Mouse (Mus musculus) hindbrain, embryonic 12.5 days (tissue): Measurements from ENCODE around the gene Rere. TPM values are rescaled to one million over a fixed set of nuclear protein-coding genes. Genes with fewer than 3 reads are reported as not detected.

Experiments
- ATAC-seq: fragments of 200-750 bp; cut with Nextera tagmentation; 2 replicates; pipeline ENCODE4 v1.8.0; 2017; ENCODE audit warnings: moderate TSS enrichment; ENCODE audit not compliant: low FRiP score
- H3K27ac ChIP-seq: fragments of 300-500 bp; sonication (generic); 2 replicates; pipeline ENCODE4 v1.5.1; 2016; ENCODE audit warnings: mild to moderate bottlenecking
- H3K27me3 ChIP-seq: fragments of 300-500 bp; sonication (generic); 2 replicates; pipeline ENCODE4 v1.6.1; 2016; ENCODE audit warnings: mild to moderate bottlenecking
- H3K36me3 ChIP-seq: fragments of 300-500 bp; sonication (generic); 2 replicates; pipeline ENCODE4 v1.6.1; 2016; ENCODE audit warnings: mild to moderate bottlenecking
- H3K4me1 ChIP-seq: fragments of 300-500 bp; sonication (generic); 2 replicates; pipeline ENCODE4 v1.6.1; 2016
- H3K4me2 ChIP-seq: fragments of 300-500 bp; sonication (generic); replicated peaks from 2 replicates; pipeline ENCODE4 v1.6.1; 2016; ENCODE audit warnings: mild to moderate bottlenecking
- H3K4me3 ChIP-seq: fragments of 300-500 bp; sonication (generic); 2 replicates; pipeline ENCODE4 v1.5.1; 2016; ENCODE audit warnings: mild to moderate bottlenecking
- H3K9ac ChIP-seq: fragments of 300-500 bp; sonication (generic); 2 replicates; pipeline ENCODE4 v1.6.1; 2016; ENCODE audit warnings: mild to moderate bottlenecking, moderate library complexity
- H3K9me3 ChIP-seq: fragments of 300-500 bp; sonication (generic); replicated peaks from 2 replicates; pipeline ENCODE4 v1.6.1; 2016; ENCODE audit warnings: mild to moderate bottlenecking
- WGBS: fragments of 180-500 bp; shearing (Covaris S2); methylation state at CpG from one replicate; pipeline ENCODE4 v1.1.7; 2016; 5-methylcytosine and 5-hydroxymethylcytosine counted together
- polyA plus RNA-seq: library from polyadenylated mRNA; unstranded; fragments of >200 nt; fragmentation: Nextera tagmentation; extraction: Ambion mirVana; gene quantifications from 2 replicates; pipeline ENCODE4 v1.2.1, GENCODE M21; 2016

The Rere gene
- polyA plus RNA-seq, 1 experiment from 2014 or later, result 60.5 TPM

- Histone ChIP-seq H3K27me3 (no peaks in the 10 kb centered on the region), H3K4me3 (no peak overlapping the region), H3K9me3 (no peaks in the 10 kb centered on the region), H3K9ac (no peak overlapping the region), H3K4me1 (peaks cover 42% of the 10 kb centered on the region), H3K4me2 (no peak overlapping the region), H3K27ac (no peak overlapping the region), H3K36me3 (no peaks in the 10 kb centered on the region)
- ATAC-seq, result no peak
- 73% methylated on average over 6 of the region's 6 CpGs for WGBS
These were observed 97.9 kb downstream of the Rere start for GRCm38 (mm10) chr4:150379313-150379712.

- ATAC-seq, result no peak
- H3K36me3 ChIP-seq, result no peaks in the 10 kb centered on the region
- WGBS, result 64% methylated on average over 2 of the region's 2 CpGs
- peaks cover 42% of the 10 kb centered on the region for H3K4me1 ChIP-seq
- 0 out of 2 replicates have a peak overlapping the region, but pooled peaks have one; percentile 4 for H3K27ac ChIP-seq
- H3K4me3 ChIP-seq, result no peak overlapping the region
- no peak overlapping the region for H3K4me2 ChIP-seq
- H3K9ac ChIP-seq, result no peak overlapping the region
- H3K27me3 ChIP-seq, result no peaks in the 10 kb centered on the region
- no peaks in the 10 kb centered on the region for H3K9me3 ChIP-seq
These were observed 98.3 kb downstream of the Rere start for GRCm38 (mm10) chr4:150379772-150380171.

GRCm38 (mm10) chr4:150380273-150380672, 98.8 kb downstream of the Rere start:
- 87% methylated on average over 5 of the region's 5 CpGs for WGBS
- peaks cover 42% of the 10 kb centered on the region for H3K4me1 ChIP-seq

GRCm38 (mm10) chr4:150382504-150382903, 101.1 kb downstream of the Rere start:
- no peak overlapping the region for H3K4me3 ChIP-seq
- H3K9me3 ChIP-seq, result no peaks in the 10 kb centered on the region
- H3K4me2 ChIP-seq, result no peak overlapping the region

More at GRCm38 (mm10) chr4:150380273-150380672, 98.8 kb downstream of the Rere start:
- Histone ChIP-seq H3K9me3 (no peaks in the 10 kb centered on the region), H3K9ac (no peak overlapping the region), H3K27me3 (no peaks in the 10 kb centered on the region), H3K36me3 (no peaks in the 10 kb centered on the region), H3K27ac (no peak overlapping the region), H3K4me3 (no peak overlapping the region), H3K4me2 (no peak overlapping the region)
- ATAC-seq, result no peak

GRCm38 (mm10) chr4:150384405-150384804, 103.0 kb downstream of the Rere start:
- H3K4me1 ChIP-seq, result peaks cover 49% of the 10 kb centered on the region
- H3K4me2 ChIP-seq, result 0 out of 2 replicates have a peak overlapping the region, but pooled peaks have one; percentile 3
- ATAC-seq, result 0 out of 2 replicates have a peak, but pooled peaks have one; percentile 66
- H3K9ac ChIP-seq, result no peak overlapping the region
- 44% methylated on average over 8 of the region's 8 CpGs for WGBS
- no peak overlapping the region for H3K4me3 ChIP-seq
- no peaks in the 10 kb centered on the region for H3K9me3 ChIP-seq
- no peaks in the 10 kb centered on the region for H3K27me3 ChIP-seq
- no peak overlapping the region for H3K27ac ChIP-seq
- no peaks in the 10 kb centered on the region for H3K36me3 ChIP-seq

More at GRCm38 (mm10) chr4:150382504-150382903, 101.1 kb downstream of the Rere start:
- Histone ChIP-seq H3K9ac (no peak overlapping the region), H3K36me3 (no peaks in the 10 kb centered on the region), H3K27ac (peak overlapping the region; percentile 23; the same call in 1 of the 2 replicates), H3K27me3 (no peaks in the 10 kb centered on the region), H3K4me1 (peaks cover 39% of the 10 kb centered on the region)
- 83% methylated on average over 3 of the region's 3 CpGs for WGBS
- no peak for ATAC-seq

GRCm38 (mm10) chr4:150384899-150385298, 103.5 kb downstream of the Rere start:
- H3K9ac ChIP-seq, result no peak overlapping the region
- no peak overlapping the region for H3K27ac ChIP-seq
- peaks cover 47% of the 10 kb centered on the region for H3K4me1 ChIP-seq
- 75% methylated on average over 3 of the region's 3 CpGs for WGBS
- ATAC-seq, result no peak
- H3K4me3 ChIP-seq, result no peak overlapping the region
- no peak overlapping the region for H3K4me2 ChIP-seq
- H3K36me3 ChIP-seq, result no peaks in the 10 kb centered on the region
- no peaks in the 10 kb centered on the region for H3K27me3 ChIP-seq
- no peaks in the 10 kb centered on the region for H3K9me3 ChIP-seq

- no peak for ATAC-seq
- no peak overlapping the region for H3K9ac ChIP-seq
- WGBS, result 87% methylated on average over 3 of the region's 3 CpGs
- no peaks in the 10 kb centered on the region for H3K36me3 ChIP-seq
- H3K27me3 ChIP-seq, result no peaks in the 10 kb centered on the region
- no peak overlapping the region for H3K4me3 ChIP-seq
- H3K4me2 ChIP-seq, result no peak overlapping the region
- H3K4me1 ChIP-seq, result peaks cover 52% of the 10 kb centered on the region
- H3K9me3 ChIP-seq, result no peaks in the 10 kb centered on the region
- H3K27ac ChIP-seq, result no peak overlapping the region
These were observed 107.1 kb downstream of the Rere start for GRCm38 (mm10) chr4:150388518-150388917.

- 48% methylated on average over 8 of the region's 8 CpGs for WGBS
- H3K9ac ChIP-seq, result no peak overlapping the region
- H3K9me3 ChIP-seq, result no peaks in the 10 kb centered on the region
- ATAC-seq, result 0 out of 2 replicates have a peak, but pooled peaks have one; percentile 29
- H3K4me3 ChIP-seq, result no peak overlapping the region
- no peak overlapping the region for H3K27ac ChIP-seq
- H3K4me2 ChIP-seq, result no peak overlapping the region
- no peaks in the 10 kb centered on the region for H3K36me3 ChIP-seq
- no peaks in the 10 kb centered on the region for H3K27me3 ChIP-seq
- peaks cover 72% of the 10 kb centered on the region for H3K4me1 ChIP-seq
These were observed 112.2 kb downstream of the Rere start for GRCm38 (mm10) chr4:150393607-150394006.

GRCm38 (mm10) chr4:150394091-150394490, 112.6 kb downstream of the Rere start:
- no peaks in the 10 kb centered on the region for H3K27me3 ChIP-seq
- H3K9ac ChIP-seq, result no peak overlapping the region
- WGBS, result 88% methylated on average over 4 of the region's 4 CpGs
- H3K4me1 ChIP-seq, result peaks cover 72% of the 10 kb centered on the region
- no peak overlapping the region for H3K4me2 ChIP-seq
- H3K9me3 ChIP-seq, result no peaks in the 10 kb centered on the region
- no peaks in the 10 kb centered on the region for H3K36me3 ChIP-seq
- H3K27ac ChIP-seq, result no peak overlapping the region
- ATAC-seq, result no peak
- no peak overlapping the region for H3K4me3 ChIP-seq

GRCm38 (mm10) chr4:150396339-150396738, 114.9 kb downstream of the Rere start:
- H3K27me3 ChIP-seq, result no peaks in the 10 kb centered on the region
- H3K9me3 ChIP-seq, result no peaks in the 10 kb centered on the region
- H3K9ac ChIP-seq, result peak overlapping the region; percentile 27; the same call in 1 of the 2 replicates
- peaks cover 77% of the 10 kb centered on the region for H3K4me1 ChIP-seq
- no peak for ATAC-seq
- peak overlapping the region; percentile 88 for H3K27ac ChIP-seq
- H3K36me3 ChIP-seq, result no peaks in the 10 kb centered on the region
- no peak overlapping the region for H3K4me3 ChIP-seq
- no peak overlapping the region for H3K4me2 ChIP-seq

GRCm38 (mm10) chr4:150396826-150397620, 115.6 kb downstream of the Rere start:
- H3K4me2 ChIP-seq, result peak overlapping the region; percentile 24
- H3K4me1 ChIP-seq, result peaks cover 77% of the 10 kb centered on the region
- no peak overlapping the region for H3K4me3 ChIP-seq
- peak overlapping the region; percentile 88 for H3K27ac ChIP-seq
- peak overlapping the region; percentile 43 for H3K9ac ChIP-seq
- no peaks in the 10 kb centered on the region for H3K27me3 ChIP-seq
- WGBS, result 16% methylated on average over 13 of the region's 13 CpGs
- H3K36me3 ChIP-seq, result no peaks in the 10 kb centered on the region
- no peak for ATAC-seq
- H3K9me3 ChIP-seq, result no peaks in the 10 kb centered on the region

GRCm38 (mm10) chr4:150399032-150399431, 117.6 kb downstream of the Rere start:
- Histone ChIP-seq H3K27me3 (no peaks in the 10 kb centered on the region), H3K4me3 (no peak overlapping the region), H3K4me1 (peaks cover 80% of the 10 kb centered on the region), H3K9ac (no peak overlapping the region), H3K9me3 (no peaks in the 10 kb centered on the region), H3K27ac (peak overlapping the region; percentile 35; the same call in 1 of the 2 replicates), H3K4me2 (no peak overlapping the region), H3K36me3 (no peaks in the 10 kb centered on the region)
- 29% methylated on average over 2 of the region's 2 CpGs for WGBS
- ATAC-seq, result no peak
